Mouse (Mus musculus): Measurements from ENCODE around the gene Mrpl58. TPM values are rescaled to one million over a fixed set of nuclear protein-coding genes. Genes with fewer than 3 reads are reported as not detected.

The Mrpl58 gene
- polyA plus RNA-seq, 1 experiment from 2014 or later, result 71.7 TPM

- Histone ChIP-seq H3K9ac (ENCODE audit: low read depth, low read length) (peak within 1 kb of the TSS; percentile 17; the same call in 1 of the 2 replicates), H3K4me3 (ENCODE audit: low read depth, low read length) (peak within 1 kb of the TSS; percentile 47), H3K27ac (ENCODE audit: low read length) (no peak within 1 kb of the TSS), H3K36me3 (ENCODE audit: control insufficient read depth, insufficient read depth) (no peaks in the 10 kb centered on the region), H3K4me2 (ENCODE audit: low read depth, low read length) (peak within 1 kb of the TSS; percentile 65), H3K9me3 (replicated peaks; ENCODE audit: control insufficient read depth, low read length) (no peaks in the 10 kb centered on the region), H3K27me3 (ENCODE audit: control insufficient read depth, insufficient read depth, low read depth, low read length) (peaks cover 37% of the 10 kb centered on the region), H3K4me1 (ENCODE audit: control insufficient read depth, low read depth, low read length) (peaks cover 4% of the 10 kb centered on the region)
- ATAC-seq (ENCODE audit: low read depth), result peak; percentile 79
- WGBS (ENCODE audit: insufficient replicate concordance), result under 1% methylated on average over 39 of the region's 39 CpGs
These were observed 36.1 kb upstream of the Mrpl58 start, which contains the start of gene Hid1 for GRCm38 (mm10) chr11:115367395-115367944. Gene Hid1 (minus strand): TSS chr11:115367756.

GRCm38 (mm10) chr11:115370368-115370767, 33.2 kb upstream of the Mrpl58 start:
- Histone ChIP-seq H3K9me3 (replicated peaks; ENCODE audit: control insufficient read depth, low read length) (no peaks in the 10 kb centered on the region), H3K4me2 (ENCODE audit: low read depth, low read length) (no peak overlapping the region), H3K36me3 (ENCODE audit: control insufficient read depth, insufficient read depth) (no peaks in the 10 kb centered on the region), H3K9ac (ENCODE audit: low read depth, low read length) (no peak overlapping the region), H3K27ac (ENCODE audit: low read length) (no peak overlapping the region), H3K4me3 (ENCODE audit: low read depth, low read length) (no peak overlapping the region), H3K4me1 (ENCODE audit: control insufficient read depth, low read depth, low read length) (peaks cover 7% of the 10 kb centered on the region), H3K27me3 (ENCODE audit: control insufficient read depth, insufficient read depth, low read depth, low read length) (peaks cover 54% of the 10 kb centered on the region)
- no peak for ATAC-seq (ENCODE audit: low read depth)
- 38% methylated on average over 7 of the region's 7 CpGs for WGBS (ENCODE audit: insufficient replicate concordance)

GRCm38 (mm10) chr11:115371354-115371753, 32.2 kb upstream of the Mrpl58 start:
- WGBS (ENCODE audit: insufficient replicate concordance), result 49% methylated on average over 8 of the region's 8 CpGs
- no peaks in the 10 kb centered on the region for H3K36me3 ChIP-seq (ENCODE audit: control insufficient read depth, insufficient read depth)
- peaks cover 7% of the 10 kb centered on the region for H3K4me1 ChIP-seq (ENCODE audit: control insufficient read depth, low read depth, low read length)
- no peak overlapping the region for H3K4me3 ChIP-seq (ENCODE audit: low read depth, low read length)
- no peak overlapping the region for H3K4me2 ChIP-seq (ENCODE audit: low read depth, low read length)
- peaks cover 47% of the 10 kb centered on the region for H3K27me3 ChIP-seq (ENCODE audit: control insufficient read depth, insufficient read depth, low read depth, low read length)
- ATAC-seq (ENCODE audit: low read depth), result no peak
- no peaks in the 10 kb centered on the region for H3K9me3 ChIP-seq (replicated peaks; ENCODE audit: control insufficient read depth, low read length)
- H3K9ac ChIP-seq (ENCODE audit: low read depth, low read length), result no peak overlapping the region
- H3K27ac ChIP-seq (ENCODE audit: low read length), result no peak overlapping the region

GRCm38 (mm10) chr11:115372015-115372414, 31.5 kb upstream of the Mrpl58 start:
- Histone ChIP-seq H3K4me3 (ENCODE audit: low read depth, low read length) (no peak overlapping the region), H3K27me3 (ENCODE audit: control insufficient read depth, insufficient read depth, low read depth, low read length) (peaks cover 40% of the 10 kb centered on the region), H3K4me2 (ENCODE audit: low read depth, low read length) (no peak overlapping the region), H3K9me3 (replicated peaks; ENCODE audit: control insufficient read depth, low read length) (no peaks in the 10 kb centered on the region), H3K9ac (ENCODE audit: low read depth, low read length) (no peak overlapping the region), H3K4me1 (ENCODE audit: control insufficient read depth, low read depth, low read length) (peaks cover 7% of the 10 kb centered on the region), H3K36me3 (ENCODE audit: control insufficient read depth, insufficient read depth) (no peaks in the 10 kb centered on the region), H3K27ac (ENCODE audit: low read length) (no peak overlapping the region)
- ATAC-seq (ENCODE audit: low read depth), result no peak
- 34% methylated on average over 1 of the region's 1 CpGs for WGBS (ENCODE audit: insufficient replicate concordance)

- Histone ChIP-seq H3K27ac (ENCODE audit: low read length) (no peak overlapping the region), H3K9me3 (replicated peaks; ENCODE audit: control insufficient read depth, low read length) (no peaks in the 10 kb centered on the region), H3K27me3 (ENCODE audit: control insufficient read depth, insufficient read depth, low read depth, low read length) (peaks cover 33% of the 10 kb centered on the region), H3K4me2 (ENCODE audit: low read depth, low read length) (no peak overlapping the region), H3K36me3 (ENCODE audit: control insufficient read depth, insufficient read depth) (no peaks in the 10 kb centered on the region), H3K9ac (ENCODE audit: low read depth, low read length) (no peak overlapping the region), H3K4me3 (ENCODE audit: low read depth, low read length) (no peak overlapping the region), H3K4me1 (ENCODE audit: control insufficient read depth, low read depth, low read length) (peaks cover 3% of the 10 kb centered on the region)
- WGBS (ENCODE audit: insufficient replicate concordance), result 28% methylated on average over 2 of the region's 2 CpGs
- no peak for ATAC-seq (ENCODE audit: low read depth)
These were observed 30.8 kb upstream of the Mrpl58 start for GRCm38 (mm10) chr11:115372737-115373136.

- no peaks in the 10 kb centered on the region; the same call in 1 of the 2 replicates for H3K9me3 ChIP-seq (replicated peaks; ENCODE audit: control insufficient read depth, low read length)
- 3% methylated on average over 30 of the region's 30 CpGs for WGBS (ENCODE audit: insufficient replicate concordance)
- peak overlapping the region; percentile 1; the same call in 1 of the 2 replicates for H3K4me3 ChIP-seq (ENCODE audit: low read depth, low read length)
- peaks cover 29% of the 10 kb centered on the region for H3K27me3 ChIP-seq (ENCODE audit: control insufficient read depth, insufficient read depth, low read depth, low read length)
- peak overlapping the region; percentile 26 for H3K4me2 ChIP-seq (ENCODE audit: low read depth, low read length)
- no peak for ATAC-seq (ENCODE audit: low read depth)
- H3K9ac ChIP-seq (ENCODE audit: low read depth, low read length), result no peak overlapping the region
- H3K4me1 ChIP-seq (ENCODE audit: control insufficient read depth, low read depth, low read length), result peaks cover 3% of the 10 kb centered on the region
- H3K27ac ChIP-seq (ENCODE audit: low read length), result no peak overlapping the region
- no peaks in the 10 kb centered on the region for H3K36me3 ChIP-seq (ENCODE audit: control insufficient read depth, insufficient read depth)
These were observed 29.5 kb upstream of the Mrpl58 start for GRCm38 (mm10) chr11:115373805-115374694.

- no peak overlapping the region for H3K9ac ChIP-seq (ENCODE audit: low read depth, low read length)
- H3K4me2 ChIP-seq (ENCODE audit: low read depth, low read length), result no peak overlapping the region
- no peaks in the 10 kb centered on the region; the same call in 1 of the 2 replicates for H3K9me3 ChIP-seq (replicated peaks; ENCODE audit: control insufficient read depth, low read length)
- H3K27me3 ChIP-seq (ENCODE audit: control insufficient read depth, insufficient read depth, low read depth, low read length), result peaks cover 29% of the 10 kb centered on the region
- peaks cover 3% of the 10 kb centered on the region for H3K4me1 ChIP-seq (ENCODE audit: control insufficient read depth, low read depth, low read length)
- WGBS (ENCODE audit: insufficient replicate concordance), result 41% methylated on average over 12 of the region's 12 CpGs
- H3K4me3 ChIP-seq (ENCODE audit: low read depth, low read length), result no peak overlapping the region
- no peak overlapping the region for H3K27ac ChIP-seq (ENCODE audit: low read length)
- no peaks in the 10 kb centered on the region for H3K36me3 ChIP-seq (ENCODE audit: control insufficient read depth, insufficient read depth)
- ATAC-seq (ENCODE audit: low read depth), result no peak
These were observed 28.7 kb upstream of the Mrpl58 start for GRCm38 (mm10) chr11:115374695-115375425.

GRCm38 (mm10) chr11:115376722-115377121, 26.8 kb upstream of the Mrpl58 start:
- Histone ChIP-seq H3K9me3 (replicated peaks; ENCODE audit: control insufficient read depth, low read length) (no peaks in the 10 kb centered on the region; the same call in 1 of the 2 replicates), H3K4me1 (ENCODE audit: control insufficient read depth, low read depth, low read length) (peaks cover 3% of the 10 kb centered on the region), H3K4me3 (ENCODE audit: low read depth, low read length) (no peak overlapping the region), H3K4me2 (ENCODE audit: low read depth, low read length) (no peak overlapping the region), H3K36me3 (ENCODE audit: control insufficient read depth, insufficient read depth) (no peaks in the 10 kb centered on the region), H3K27ac (ENCODE audit: low read length) (no peak overlapping the region), H3K27me3 (ENCODE audit: control insufficient read depth, insufficient read depth, low read depth, low read length) (peaks cover 41% of the 10 kb centered on the region), H3K9ac (ENCODE audit: low read depth, low read length) (no peak overlapping the region)
- 49% methylated on average over 7 of the region's 7 CpGs for WGBS (ENCODE audit: insufficient replicate concordance)
- no peak for ATAC-seq (ENCODE audit: low read depth)

All from liver, embryonic 16.5 days (tissue).